Mouse (Mus musculus): ENCODE measurements around the gene Ndufa7. TPM values are rescaled to one million over a fixed set of nuclear protein-coding genes. Genes with fewer than 3 reads are reported as not detected.
"Not testable (repeated sequence)": the region's sequence is repeated elsewhere in the genome, so short reads cannot be mapped to it uniquely, and the experiment has no call there.

Ndufa7 gene
- polyA plus RNA-seq, 1 experiment from 2014 or later: 501 TPM

- no peaks in the 10 kb centered on the region for H3K9me3 ChIP-seq (ENCODE audit: low read length)
- ATAC-seq (no peak), DNase-seq (ENCODE audit: low spot score) (peak; percentile 4)
- no peak overlapping the region for H3K9ac ChIP-seq (replicated peaks; ENCODE audit: low read depth)
- no peak overlapping the region for H3K4me2 ChIP-seq (replicated peaks; ENCODE audit: low read depth, low read length)
- H3K4me3 ChIP-seq (ENCODE audit: low read depth, low read length): no peak overlapping the region
- H3K36me3 ChIP-seq (ENCODE audit: insufficient read depth, low read length): peaks cover 8% of the 10 kb centered on the region; the same call in 1 of the 2 replicates
- H3K4me1 ChIP-seq (ENCODE audit: insufficient read depth, low read depth, low read length): peaks cover 35% of the 10 kb centered on the region; the same call in 1 of the 2 replicates
- no peaks in the 10 kb centered on the region for H3K27me3 ChIP-seq (replicated peaks; ENCODE audit: insufficient read depth, low read length)
- H3K27ac ChIP-seq (ENCODE audit: low read length): 0 out of 2 replicates have a peak overlapping the region, but pooled peaks have one; percentile 94
- TF ChIP-seq CTCF (IDR thresholded peaks at IDR 0.05) (no peak), EP300 (IDR thresholded peaks at IDR 0.05) (no peak)
- WGBS: 82% methylated on average over 6 of the region's 6 CpGs
Observed at GRCm38 (mm10) chr17:33815399-33815798, 9.0 kb upstream of the Ndufa7 start.

GRCm38 (mm10) chr17:33816612-33817011 lies 7.8 kb upstream of the Ndufa7 start:
- ATAC-seq (no peak), DNase-seq (ENCODE audit: low spot score) (peak; percentile 56)
- peak overlapping the region; percentile 45 for H3K4me3 ChIP-seq (ENCODE audit: low read depth, low read length)
- TF ChIP-seq CTCF (IDR thresholded peaks at IDR 0.05) (no peak), EP300 (IDR thresholded peaks at IDR 0.05) (no peak)
- H3K27ac ChIP-seq (ENCODE audit: low read length): peak overlapping the region; percentile 94
- no peaks in the 10 kb centered on the region for H3K27me3 ChIP-seq (replicated peaks; ENCODE audit: insufficient read depth, low read length)
- peak overlapping the region; percentile 76 for H3K4me2 ChIP-seq (replicated peaks; ENCODE audit: low read depth, low read length)
- peaks cover 11% of the 10 kb centered on the region; the same call in 1 of the 2 replicates for H3K36me3 ChIP-seq (ENCODE audit: insufficient read depth, low read length)
- H3K9me3 ChIP-seq (ENCODE audit: low read length): no peaks in the 10 kb centered on the region
- peak overlapping the region; percentile 51; the same call in 1 of the 2 replicates for H3K9ac ChIP-seq (replicated peaks; ENCODE audit: low read depth)
- 30% methylated on average over 5 of the region's 5 CpGs for WGBS
- peaks cover 29% of the 10 kb centered on the region; the same call in 1 of the 2 replicates for H3K4me1 ChIP-seq (ENCODE audit: insufficient read depth, low read depth, low read length)

- ATAC-seq: peak; percentile 95
- peaks cover 18% of the 10 kb centered on the region; the same call in 1 of the 2 replicates for H3K36me3 ChIP-seq (ENCODE audit: insufficient read depth, low read length)
- peak overlapping the region; percentile 45 for H3K4me3 ChIP-seq (ENCODE audit: low read depth, low read length)
- peak overlapping the region; percentile 76 for H3K4me2 ChIP-seq (replicated peaks; ENCODE audit: low read depth, low read length)
- H3K9me3 ChIP-seq (ENCODE audit: low read length): no peaks in the 10 kb centered on the region
- under 1% methylated on average over 86 of the region's 89 CpGs for WGBS
- peak; percentile 98 for DNase-seq (ENCODE audit: low spot score)
- TF ChIP-seq CTCF (IDR thresholded peaks at IDR 0.05) (no peak), EP300 (IDR thresholded peaks at IDR 0.05) (no peak)
- no peaks in the 10 kb centered on the region for H3K27me3 ChIP-seq (replicated peaks; ENCODE audit: insufficient read depth, low read length)
- peaks cover 28% of the 10 kb centered on the region; the same call in 1 of the 2 replicates for H3K4me1 ChIP-seq (ENCODE audit: insufficient read depth, low read depth, low read length)
- H3K27ac ChIP-seq (ENCODE audit: low read length): peak overlapping the region; percentile 94
- H3K9ac ChIP-seq (replicated peaks; ENCODE audit: low read depth): peak overlapping the region; percentile 51
Observed at GRCm38 (mm10) chr17:33817184-33817968, 7.0 kb upstream of the Ndufa7 start.

GRCm38 (mm10) chr17:33817969-33818643 lies 6.3 kb upstream of the Ndufa7 start:
- peak; percentile 2; the same call in 1 of the 2 replicates for ATAC-seq
- 20% methylated on average over 33 of the region's 33 CpGs for WGBS
- peak; percentile 43 for DNase-seq (ENCODE audit: low spot score)

GRCm38 (mm10) chr17:33822436-33822959 lies 1.9 kb upstream of the Ndufa7 start:
- no peaks in the 10 kb centered on the region for H3K27me3 ChIP-seq (replicated peaks; ENCODE audit: insufficient read depth, low read length)
- no peak for ATAC-seq
- 68% methylated on average over 1 of the region's 1 CpGs for WGBS
- H3K27ac ChIP-seq (ENCODE audit: low read length): no peak overlapping the region
- H3K4me3 ChIP-seq (ENCODE audit: low read depth, low read length): no peak overlapping the region
- H3K4me1 ChIP-seq (ENCODE audit: insufficient read depth, low read depth, low read length): peaks cover 21% of the 10 kb centered on the region; the same call in 1 of the 2 replicates
- TF ChIP-seq CTCF (IDR thresholded peaks at IDR 0.05) (peak; percentile 50), EP300 (IDR thresholded peaks at IDR 0.05) (no peak)
- no peak for DNase-seq (ENCODE audit: low spot score)
- no peaks in the 10 kb centered on the region for H3K9me3 ChIP-seq (ENCODE audit: low read length)
- H3K9ac ChIP-seq (replicated peaks; ENCODE audit: low read depth): no peak overlapping the region
- H3K36me3 ChIP-seq (ENCODE audit: insufficient read depth, low read length): peaks cover 22% of the 10 kb centered on the region; the same call in 1 of the 2 replicates
- no peak overlapping the region for H3K4me2 ChIP-seq (replicated peaks; ENCODE audit: low read depth, low read length)

More at GRCm38 (mm10) chr17:33817969-33818643, 6.3 kb upstream of the Ndufa7 start:
- Histone ChIP-seq H3K27ac (ENCODE audit: low read length) (peak overlapping the region; percentile 94), H3K9me3 (ENCODE audit: low read length) (no peaks in the 10 kb centered on the region), H3K36me3 (ENCODE audit: insufficient read depth, low read length) (peaks cover 22% of the 10 kb centered on the region; the same call in 1 of the 2 replicates), H3K4me3 (ENCODE audit: low read depth, low read length) (peak overlapping the region; percentile 45), H3K9ac (replicated peaks; ENCODE audit: low read depth) (peak overlapping the region; percentile 51), H3K27me3 (replicated peaks; ENCODE audit: insufficient read depth, low read length) (no peaks in the 10 kb centered on the region), H3K4me2 (replicated peaks; ENCODE audit: low read depth, low read length) (peak overlapping the region; percentile 76), H3K4me1 (ENCODE audit: insufficient read depth, low read depth, low read length) (peaks cover 23% of the 10 kb centered on the region; the same call in 1 of the 2 replicates)
- TF ChIP-seq EP300 (IDR thresholded peaks at IDR 0.05): no peak
- TF ChIP-seq CTCF (IDR thresholded peaks at IDR 0.05): no peak; the same call in 1 of the 2 replicates

GRCm38 (mm10) chr17:33823171-33823570 lies 1.2 kb upstream of the Ndufa7 start:
- DNase-seq (ENCODE audit: low spot score); ATAC-seq; H3K9me3 ChIP-seq (ENCODE audit: low read length); H3K27me3 ChIP-seq (replicated peaks; ENCODE audit: insufficient read depth, low read length); H3K27ac ChIP-seq (ENCODE audit: low read length): not testable (repeated sequence)
- Histone ChIP-seq H3K4me1 (ENCODE audit: insufficient read depth, low read depth, low read length) (peaks cover 16% of the 10 kb centered on the region; the same call in 1 of the 2 replicates), H3K9ac (replicated peaks; ENCODE audit: low read depth) (peak overlapping the region; percentile 75; the same call in 1 of the 2 replicates), H3K4me2 (replicated peaks; ENCODE audit: low read depth, low read length) (peak overlapping the region; percentile 61), H3K4me3 (ENCODE audit: low read depth, low read length) (peak overlapping the region; percentile 69), H3K36me3 (ENCODE audit: insufficient read depth, low read length) (peaks cover 21% of the 10 kb centered on the region; the same call in 1 of the 2 replicates)
- 67% methylated on average over 8 of the region's 8 CpGs for WGBS

- H3K36me3 ChIP-seq (ENCODE audit: insufficient read depth, low read length): peaks cover 14% of the 10 kb centered on the region; the same call in 1 of the 2 replicates
- peaks cover 25% of the 10 kb centered on the region for H3K4me1 ChIP-seq (ENCODE audit: insufficient read depth, low read depth, low read length)
- WGBS: 2% methylated on average over 6 of the region's 6 CpGs
Observed at GRCm38 (mm10) chr17:33824997-33825330, 592 bp downstream of the Ndufa7 start.

More at GRCm38 (mm10) chr17:33824997-33825330, 592 bp downstream of the Ndufa7 start:
- H3K9ac ChIP-seq (replicated peaks; ENCODE audit: low read depth): peak overlapping the region; percentile 75
- not testable (repeated sequence) for DNase-seq (ENCODE audit: low spot score); H3K27me3 ChIP-seq (replicated peaks; ENCODE audit: insufficient read depth, low read length); ATAC-seq; H3K9me3 ChIP-seq (ENCODE audit: low read length)
- peak overlapping the region; percentile 90 for H3K27ac ChIP-seq (ENCODE audit: low read length)
- peak overlapping the region; percentile 61 for H3K4me2 ChIP-seq (replicated peaks; ENCODE audit: low read depth, low read length)
- H3K4me3 ChIP-seq (ENCODE audit: low read depth, low read length): peak overlapping the region; percentile 69

Measured in lung, postnatal 0 days (tissue).